Mouse (Mus musculus): Measurements from ENCODE around the gene Bsx. TPM values are rescaled to one million over a fixed set of nuclear protein-coding genes. Genes with fewer than 3 reads are reported as not detected.

Bsx gene
- polyA plus RNA-seq, 1 experiment from 2014 or later, result not detected

GRCm38 (mm10) chr9:40877881-40878235 is 3.9 kb downstream of the Bsx start:
- Histone ChIP-seq H3K27me3 (ENCODE audit: control insufficient read depth, insufficient read depth, low read length) (peaks cover 47% of the 10 kb centered on the region), H3K27ac (ENCODE audit: low read depth, low read length) (no peak overlapping the region), H3K4me1 (ENCODE audit: control insufficient read depth, insufficient read depth, low read length) (no peaks in the 10 kb centered on the region), H3K9me3 (ENCODE audit: control insufficient read depth, low read length) (no peaks in the 10 kb centered on the region), H3K4me3 (ENCODE audit: low read depth, low read length) (0 out of 2 replicates have a peak overlapping the region, but pooled peaks have one; percentile 4), H3K36me3 (ENCODE audit: control insufficient read depth, insufficient read depth, low read length) (no peaks in the 10 kb centered on the region), H3K9ac (replicated peaks; ENCODE audit: low read depth, low read length) (no peak overlapping the region), H3K4me2 (ENCODE audit: low read depth, low read length) (no peak overlapping the region)
- ATAC-seq (ENCODE audit: low read depth), result 0 out of 2 replicates have a peak, but pooled peaks have one; percentile 10
- WGBS, result under 1% methylated on average over 27 of the region's 29 CpGs

- H3K4me3 ChIP-seq (ENCODE audit: low read depth, low read length), result no peak overlapping the region
- no peak for ATAC-seq (ENCODE audit: low read depth)
- under 1% methylated on average over 32 of the region's 32 CpGs for WGBS
Measured at GRCm38 (mm10) chr9:40878291-40878945, 4.5 kb downstream of the Bsx start.

GRCm38 (mm10) chr9:40878998-40879397 is 5.1 kb downstream of the Bsx start:
- no peaks in the 10 kb centered on the region for H3K4me1 ChIP-seq (ENCODE audit: control insufficient read depth, insufficient read depth, low read length)
- no peak overlapping the region for H3K27ac ChIP-seq (ENCODE audit: low read depth, low read length)
- no peak overlapping the region for H3K9ac ChIP-seq (replicated peaks; ENCODE audit: low read depth, low read length)
- H3K4me3 ChIP-seq (ENCODE audit: low read depth, low read length), result no peak overlapping the region
- no peak for ATAC-seq (ENCODE audit: low read depth)
- peaks cover 45% of the 10 kb centered on the region for H3K27me3 ChIP-seq (ENCODE audit: control insufficient read depth, insufficient read depth, low read length)
- no peaks in the 10 kb centered on the region for H3K9me3 ChIP-seq (ENCODE audit: control insufficient read depth, low read length)
- 1% methylated on average over 14 of the region's 14 CpGs for WGBS
- H3K36me3 ChIP-seq (ENCODE audit: control insufficient read depth, insufficient read depth, low read length), result no peaks in the 10 kb centered on the region
- H3K4me2 ChIP-seq (ENCODE audit: low read depth, low read length), result no peak overlapping the region

More at GRCm38 (mm10) chr9:40878291-40878945, 4.5 kb downstream of the Bsx start:
- H3K9ac ChIP-seq (replicated peaks; ENCODE audit: low read depth, low read length), result no peak overlapping the region
- H3K4me1 ChIP-seq (ENCODE audit: control insufficient read depth, insufficient read depth, low read length), result no peaks in the 10 kb centered on the region
- no peak overlapping the region for H3K4me2 ChIP-seq (ENCODE audit: low read depth, low read length)
- peaks cover 45% of the 10 kb centered on the region for H3K27me3 ChIP-seq (ENCODE audit: control insufficient read depth, insufficient read depth, low read length)
- no peaks in the 10 kb centered on the region for H3K9me3 ChIP-seq (ENCODE audit: control insufficient read depth, low read length)
- H3K36me3 ChIP-seq (ENCODE audit: control insufficient read depth, insufficient read depth, low read length), result no peaks in the 10 kb centered on the region
- H3K27ac ChIP-seq (ENCODE audit: low read depth, low read length), result no peak overlapping the region

GRCm38 (mm10) chr9:40885669-40886068 is 11.7 kb downstream of the Bsx start:
- H3K27ac ChIP-seq (ENCODE audit: low read depth, low read length), result no peak overlapping the region
- no peaks in the 10 kb centered on the region for H3K4me1 ChIP-seq (ENCODE audit: control insufficient read depth, insufficient read depth, low read length)
- ATAC-seq (ENCODE audit: low read depth), result no peak
- H3K4me2 ChIP-seq (ENCODE audit: low read depth, low read length), result no peak overlapping the region
- H3K36me3 ChIP-seq (ENCODE audit: control insufficient read depth, insufficient read depth, low read length), result no peaks in the 10 kb centered on the region
- no peaks in the 10 kb centered on the region for H3K9me3 ChIP-seq (ENCODE audit: control insufficient read depth, low read length)
- 28% methylated on average over 10 of the region's 10 CpGs for WGBS
- H3K27me3 ChIP-seq (ENCODE audit: control insufficient read depth, insufficient read depth, low read length), result peaks cover 13% of the 10 kb centered on the region
- H3K9ac ChIP-seq (replicated peaks; ENCODE audit: low read depth, low read length), result no peak overlapping the region
- H3K4me3 ChIP-seq (ENCODE audit: low read depth, low read length), result no peak overlapping the region

GRCm38 (mm10) chr9:40889389-40889788 is 15.5 kb downstream of the Bsx start:
- 0 out of 2 replicates have a peak, but pooled peaks cover 4% of the 10 kb centered on the region for H3K27me3 ChIP-seq (ENCODE audit: control insufficient read depth, insufficient read depth, low read length)
- no peak for ATAC-seq (ENCODE audit: low read depth)
- no peak overlapping the region for H3K27ac ChIP-seq (ENCODE audit: low read depth, low read length)
- no peaks in the 10 kb centered on the region for H3K9me3 ChIP-seq (ENCODE audit: control insufficient read depth, low read length)
- no peak overlapping the region for H3K4me3 ChIP-seq (ENCODE audit: low read depth, low read length)
- WGBS, result 16% methylated on average over 12 of the region's 12 CpGs
- H3K4me2 ChIP-seq (ENCODE audit: low read depth, low read length), result no peak overlapping the region
- H3K4me1 ChIP-seq (ENCODE audit: control insufficient read depth, insufficient read depth, low read length), result no peaks in the 10 kb centered on the region
- no peaks in the 10 kb centered on the region for H3K36me3 ChIP-seq (ENCODE audit: control insufficient read depth, insufficient read depth, low read length)
- H3K9ac ChIP-seq (replicated peaks; ENCODE audit: low read depth, low read length), result no peak overlapping the region

GRCm38 (mm10) chr9:40892456-40892855 is 18.5 kb downstream of the Bsx start:
- no peaks in the 10 kb centered on the region for H3K4me1 ChIP-seq (ENCODE audit: control insufficient read depth, insufficient read depth, low read length)
- no peaks in the 10 kb centered on the region for H3K27me3 ChIP-seq (ENCODE audit: control insufficient read depth, insufficient read depth, low read length)
- H3K4me2 ChIP-seq (ENCODE audit: low read depth, low read length), result no peak overlapping the region
- peak; percentile 66; the same call in 1 of the 2 replicates for ATAC-seq (ENCODE audit: low read depth)
- no peak overlapping the region for H3K27ac ChIP-seq (ENCODE audit: low read depth, low read length)
- H3K36me3 ChIP-seq (ENCODE audit: control insufficient read depth, insufficient read depth, low read length), result no peaks in the 10 kb centered on the region
- 62% methylated on average over 6 of the region's 6 CpGs for WGBS
- no peaks in the 10 kb centered on the region for H3K9me3 ChIP-seq (ENCODE audit: control insufficient read depth, low read length)
- no peak overlapping the region for H3K4me3 ChIP-seq (ENCODE audit: low read depth, low read length)
- H3K9ac ChIP-seq (replicated peaks; ENCODE audit: low read depth, low read length), result no peak overlapping the region

- no peaks in the 10 kb centered on the region for H3K27me3 ChIP-seq (ENCODE audit: control insufficient read depth, insufficient read depth, low read length)
- H3K4me3 ChIP-seq (ENCODE audit: low read depth, low read length), result no peak overlapping the region
- no peaks in the 10 kb centered on the region for H3K4me1 ChIP-seq (ENCODE audit: control insufficient read depth, insufficient read depth, low read length)
- ATAC-seq (ENCODE audit: low read depth), result no peak
- H3K36me3 ChIP-seq (ENCODE audit: control insufficient read depth, insufficient read depth, low read length), result no peaks in the 10 kb centered on the region
- H3K9ac ChIP-seq (replicated peaks; ENCODE audit: low read depth, low read length), result no peak overlapping the region
- H3K4me2 ChIP-seq (ENCODE audit: low read depth, low read length), result no peak overlapping the region
- H3K27ac ChIP-seq (ENCODE audit: low read depth, low read length), result no peak overlapping the region
- H3K9me3 ChIP-seq (ENCODE audit: control insufficient read depth, low read length), result no peaks in the 10 kb centered on the region
- WGBS, result 43% methylated on average over 8 of the region's 8 CpGs
Measured at GRCm38 (mm10) chr9:40907413-40907812, 33.5 kb downstream of the Bsx start.

GRCm38 (mm10) chr9:40908411-40908810 is 34.5 kb downstream of the Bsx start:
- H3K9me3 ChIP-seq (ENCODE audit: control insufficient read depth, low read length), result no peaks in the 10 kb centered on the region
- no peaks in the 10 kb centered on the region for H3K36me3 ChIP-seq (ENCODE audit: control insufficient read depth, insufficient read depth, low read length)
- WGBS, result 72% methylated on average over 8 of the region's 8 CpGs
- no peak overlapping the region for H3K4me3 ChIP-seq (ENCODE audit: low read depth, low read length)
- no peak overlapping the region for H3K4me2 ChIP-seq (ENCODE audit: low read depth, low read length)
- no peaks in the 10 kb centered on the region for H3K27me3 ChIP-seq (ENCODE audit: control insufficient read depth, insufficient read depth, low read length)
- H3K4me1 ChIP-seq (ENCODE audit: control insufficient read depth, insufficient read depth, low read length), result no peaks in the 10 kb centered on the region
- no peak for ATAC-seq (ENCODE audit: low read depth)
- H3K27ac ChIP-seq (ENCODE audit: low read depth, low read length), result no peak overlapping the region
- no peak overlapping the region for H3K9ac ChIP-seq (replicated peaks; ENCODE audit: low read depth, low read length)

GRCm38 (mm10) chr9:40908915-40909314 is 35.0 kb downstream of the Bsx start:
- Histone ChIP-seq H3K9ac (replicated peaks; ENCODE audit: low read depth, low read length) (no peak overlapping the region), H3K4me2 (ENCODE audit: low read depth, low read length) (no peak overlapping the region), H3K27ac (ENCODE audit: low read depth, low read length) (no peak overlapping the region), H3K36me3 (ENCODE audit: control insufficient read depth, insufficient read depth, low read length) (no peaks in the 10 kb centered on the region), H3K9me3 (ENCODE audit: control insufficient read depth, low read length) (no peaks in the 10 kb centered on the region), H3K4me3 (ENCODE audit: low read depth, low read length) (no peak overlapping the region), H3K4me1 (ENCODE audit: control insufficient read depth, insufficient read depth, low read length) (no peaks in the 10 kb centered on the region), H3K27me3 (ENCODE audit: control insufficient read depth, insufficient read depth, low read length) (no peaks in the 10 kb centered on the region)
- ATAC-seq (ENCODE audit: low read depth), result no peak
- WGBS, result 31% methylated on average over 7 of the region's 7 CpGs
